Mouse (Mus musculus): ENCODE measurements around the gene Clstn2. TPM values are rescaled to one million over a fixed set of nuclear protein-coding genes. Genes with fewer than 3 reads are reported as not detected.

Clstn2 gene
- polyA plus RNA-seq, 1 experiment from 2014 or later: 0.46 TPM

DNA sequence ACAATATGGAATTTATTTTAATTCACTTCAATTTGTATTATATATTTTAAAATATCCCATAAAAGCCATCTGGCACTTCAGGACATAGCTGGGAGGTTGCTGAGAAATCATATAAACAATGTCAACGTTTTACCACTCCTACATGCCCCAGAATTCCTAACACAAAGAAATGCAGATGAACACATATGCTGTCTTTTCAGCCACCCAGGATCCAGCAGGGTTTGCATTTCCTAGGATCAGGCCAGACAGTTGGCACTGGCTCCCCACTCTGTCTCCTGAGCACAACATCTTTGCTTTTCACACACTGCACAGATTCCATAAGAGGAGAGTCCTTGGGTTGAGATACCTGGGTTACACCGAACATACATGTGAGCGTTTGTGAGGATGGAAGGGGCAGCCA, 508.1 kb downstream of the Clstn2 start:
- WGBS: 76% methylated on average over 3 of the region's 3 CpGs
- H3K36me3 ChIP-seq (ENCODE audit: control insufficient read depth, insufficient read depth, low read length): no peaks in the 10 kb centered on the region
- H3K27ac ChIP-seq (replicated peaks in 1 of 2; ENCODE audit: control insufficient read depth in 1 of 2, insufficient read depth in 1 of 2, low read depth in 2 of 2, low read length in 2 of 2): no peak overlapping the region
- H3K9me3 ChIP-seq (ENCODE audit: control insufficient read depth, low read length): no peaks in the 10 kb centered on the region
- no peak overlapping the region for H3K4me3 ChIP-seq (ENCODE audit: control insufficient read depth in 1 of 2, insufficient read depth in 1 of 2, low read depth in 1 of 2, low read length in 2 of 2)
- H3K4me1 ChIP-seq (ENCODE audit: control insufficient read depth in 2 of 2, insufficient read depth in 2 of 2, low read length in 2 of 2): no peaks in the 10 kb centered on the region
- no peak overlapping the region for H3K4me2 ChIP-seq (ENCODE audit: low read length)
- no peak for ATAC-seq (ENCODE audit: insufficient number of reproducible peaks, insufficient read depth, low FRiP score, low read depth)
- no peak overlapping the region for H3K9ac ChIP-seq (ENCODE audit: low read length)
- no peaks in the 10 kb centered on the region for H3K27me3 ChIP-seq (ENCODE audit: control insufficient read depth, insufficient read depth, low read length)

DNA sequence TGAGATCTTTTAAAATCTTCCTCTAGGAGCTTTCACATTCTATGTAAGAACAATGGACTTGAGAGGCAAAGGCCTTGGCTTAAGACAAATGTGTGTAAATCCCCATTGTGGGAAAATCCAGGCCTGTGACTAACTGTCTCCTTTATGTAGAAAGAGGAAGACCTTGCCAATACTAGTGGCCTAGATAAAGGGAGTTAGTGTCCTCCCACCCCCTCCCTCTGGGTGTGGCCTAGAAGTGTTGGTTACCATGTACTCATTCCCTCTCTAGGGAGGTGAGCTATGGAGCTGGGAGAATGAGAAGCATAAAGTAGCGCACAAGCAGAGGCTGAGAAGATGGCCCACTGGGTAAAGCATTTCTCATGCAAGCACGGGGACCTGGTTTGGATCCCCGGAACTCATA, 512.2 kb downstream of the Clstn2 start:
- no peaks in the 10 kb centered on the region for H3K36me3 ChIP-seq (ENCODE audit: control insufficient read depth, insufficient read depth, low read length)
- no peak overlapping the region for H3K4me2 ChIP-seq (ENCODE audit: low read length)
- no peak overlapping the region for H3K27ac ChIP-seq (replicated peaks in 1 of 2; ENCODE audit: control insufficient read depth in 1 of 2, insufficient read depth in 1 of 2, low read depth in 2 of 2, low read length in 2 of 2)
- ATAC-seq (ENCODE audit: insufficient number of reproducible peaks, insufficient read depth, low FRiP score, low read depth): no peak
- no peaks in the 10 kb centered on the region for H3K9me3 ChIP-seq (ENCODE audit: control insufficient read depth, low read length)
- H3K4me3 ChIP-seq (ENCODE audit: control insufficient read depth in 1 of 2, insufficient read depth in 1 of 2, low read depth in 1 of 2, low read length in 2 of 2): no peak overlapping the region
- 95% methylated on average over 3 of the region's 3 CpGs for WGBS
- no peaks in the 10 kb centered on the region for H3K27me3 ChIP-seq (ENCODE audit: control insufficient read depth, insufficient read depth, low read length)
- H3K9ac ChIP-seq (ENCODE audit: low read length): no peak overlapping the region
- H3K4me1 ChIP-seq (ENCODE audit: control insufficient read depth in 2 of 2, insufficient read depth in 2 of 2, low read length in 2 of 2): no peaks in the 10 kb centered on the region

DNA sequence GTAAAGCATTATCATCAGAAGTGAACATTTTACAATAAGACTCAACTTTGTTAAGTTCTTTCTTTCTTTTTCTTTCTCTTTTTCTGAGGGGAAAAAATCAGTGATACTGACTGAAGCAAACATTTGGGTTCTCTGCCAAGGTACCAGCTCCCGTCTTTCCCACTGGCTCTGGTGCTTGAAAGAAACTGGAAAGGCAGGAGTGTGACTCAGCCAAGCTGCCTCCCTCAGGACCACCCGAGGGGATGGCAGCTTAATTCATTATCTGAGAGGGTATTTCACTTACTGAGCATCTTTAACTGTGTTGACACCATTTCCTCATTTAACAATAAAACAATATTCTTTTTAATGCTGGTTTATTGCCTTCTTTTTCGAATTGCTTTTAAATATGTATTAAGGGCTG, 516.0 kb downstream of the Clstn2 start:
- no peaks in the 10 kb centered on the region for H3K36me3 ChIP-seq (ENCODE audit: control insufficient read depth, insufficient read depth, low read length)
- H3K9me3 ChIP-seq (ENCODE audit: control insufficient read depth, low read length): no peaks in the 10 kb centered on the region
- H3K4me2 ChIP-seq (ENCODE audit: low read length): no peak overlapping the region
- no peaks in the 10 kb centered on the region for H3K27me3 ChIP-seq (ENCODE audit: control insufficient read depth, insufficient read depth, low read length)
- no peak overlapping the region for H3K4me3 ChIP-seq (ENCODE audit: control insufficient read depth in 1 of 2, insufficient read depth in 1 of 2, low read depth in 1 of 2, low read length in 2 of 2)
- 53% methylated on average over 3 of the region's 3 CpGs for WGBS
- no peaks in the 10 kb centered on the region for H3K4me1 ChIP-seq (ENCODE audit: control insufficient read depth in 2 of 2, insufficient read depth in 2 of 2, low read length in 2 of 2)
- H3K27ac ChIP-seq (replicated peaks in 1 of 2; ENCODE audit: control insufficient read depth in 1 of 2, insufficient read depth in 1 of 2, low read depth in 2 of 2, low read length in 2 of 2): no peak overlapping the region
- ATAC-seq (ENCODE audit: insufficient number of reproducible peaks, insufficient read depth, low FRiP score, low read depth): no peak
- H3K9ac ChIP-seq (ENCODE audit: low read length): no peak overlapping the region

DNA sequence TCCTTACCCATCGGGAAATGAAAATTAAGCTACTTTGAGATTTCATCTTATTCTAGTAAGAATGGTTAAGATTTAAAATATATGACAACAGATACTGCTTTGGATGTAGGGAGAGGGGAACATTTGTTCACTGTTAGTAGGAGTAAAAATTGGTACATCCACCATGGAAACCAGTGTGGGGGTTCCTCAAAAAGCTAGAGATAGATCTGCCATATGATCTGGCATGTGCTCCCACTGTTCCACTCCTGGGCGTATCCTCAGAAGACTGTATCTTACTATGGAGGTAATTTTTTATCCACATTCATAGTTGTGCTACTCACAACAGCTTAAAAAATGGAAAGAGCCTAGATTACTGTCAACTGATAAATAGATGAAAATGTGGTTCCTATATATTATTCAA, 518.3 kb downstream of the Clstn2 start:
- Histone ChIP-seq H3K27me3 (ENCODE audit: control insufficient read depth, insufficient read depth, low read length) (no peaks in the 10 kb centered on the region), H3K9ac (ENCODE audit: low read length) (no peak overlapping the region), H3K9me3 (ENCODE audit: control insufficient read depth, low read length) (no peaks in the 10 kb centered on the region), H3K4me3 (ENCODE audit: control insufficient read depth in 1 of 2, insufficient read depth in 1 of 2, low read depth in 1 of 2, low read length in 2 of 2) (no peak overlapping the region), H3K27ac (replicated peaks in 1 of 2; ENCODE audit: control insufficient read depth in 1 of 2, insufficient read depth in 1 of 2, low read depth in 2 of 2, low read length in 2 of 2) (no peak overlapping the region), H3K4me1 (ENCODE audit: control insufficient read depth in 2 of 2, insufficient read depth in 2 of 2, low read length in 2 of 2) (no peaks in the 10 kb centered on the region), H3K36me3 (ENCODE audit: control insufficient read depth, insufficient read depth, low read length) (no peaks in the 10 kb centered on the region), H3K4me2 (ENCODE audit: low read length) (no peak overlapping the region)
- ATAC-seq (ENCODE audit: insufficient number of reproducible peaks, insufficient read depth, low FRiP score, low read depth): no peak
- WGBS: 78% methylated on average over 2 of the region's 2 CpGs

DNA sequence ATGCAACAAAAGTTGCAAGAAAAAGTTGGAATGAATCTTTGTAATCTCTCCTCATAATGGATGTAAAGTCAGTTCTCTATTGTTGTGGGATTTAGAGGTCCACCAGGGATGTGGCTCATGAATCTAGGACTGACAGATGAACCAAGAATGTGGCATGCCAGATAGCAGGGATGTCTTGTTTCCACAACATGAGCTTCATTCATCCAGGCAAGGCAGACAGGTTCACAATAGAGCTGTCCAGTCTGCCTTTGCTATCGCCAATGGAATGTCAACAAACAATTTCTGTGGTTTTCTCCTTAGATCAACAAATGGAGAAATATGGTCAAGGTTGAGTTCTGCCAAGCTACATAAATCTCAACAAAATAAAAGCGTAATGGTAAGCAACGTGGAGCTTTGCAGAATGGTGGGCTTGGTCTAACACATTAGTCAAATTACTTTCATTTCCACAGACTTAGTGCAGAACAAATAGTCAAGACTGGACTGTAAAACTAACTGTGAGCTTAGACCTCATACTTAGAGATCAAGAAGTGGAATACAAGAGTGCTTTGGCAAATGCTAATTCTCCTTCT, 520.6 kb downstream of the Clstn2 start:
- H3K27me3 ChIP-seq (ENCODE audit: control insufficient read depth, insufficient read depth, low read length): no peaks in the 10 kb centered on the region
- no peaks in the 10 kb centered on the region for H3K9me3 ChIP-seq (ENCODE audit: control insufficient read depth, low read length)
- no peak overlapping the region for H3K4me3 ChIP-seq (ENCODE audit: control insufficient read depth in 1 of 2, insufficient read depth in 1 of 2, low read depth in 1 of 2, low read length in 2 of 2)
- no peak overlapping the region for H3K4me2 ChIP-seq (ENCODE audit: low read length)
- H3K27ac ChIP-seq (replicated peaks in 1 of 2; ENCODE audit: control insufficient read depth in 1 of 2, insufficient read depth in 1 of 2, low read depth in 2 of 2, low read length in 2 of 2): no peak overlapping the region
- H3K36me3 ChIP-seq (ENCODE audit: control insufficient read depth, insufficient read depth, low read length): no peaks in the 10 kb centered on the region
- ATAC-seq (ENCODE audit: insufficient number of reproducible peaks, insufficient read depth, low FRiP score, low read depth): no peak
- 77% methylated on average over 3 of the region's 3 CpGs for WGBS
- no peaks in the 10 kb centered on the region for H3K4me1 ChIP-seq (ENCODE audit: control insufficient read depth in 2 of 2, insufficient read depth in 2 of 2, low read length in 2 of 2)
- H3K9ac ChIP-seq (ENCODE audit: low read length): no peak overlapping the region

DNA sequence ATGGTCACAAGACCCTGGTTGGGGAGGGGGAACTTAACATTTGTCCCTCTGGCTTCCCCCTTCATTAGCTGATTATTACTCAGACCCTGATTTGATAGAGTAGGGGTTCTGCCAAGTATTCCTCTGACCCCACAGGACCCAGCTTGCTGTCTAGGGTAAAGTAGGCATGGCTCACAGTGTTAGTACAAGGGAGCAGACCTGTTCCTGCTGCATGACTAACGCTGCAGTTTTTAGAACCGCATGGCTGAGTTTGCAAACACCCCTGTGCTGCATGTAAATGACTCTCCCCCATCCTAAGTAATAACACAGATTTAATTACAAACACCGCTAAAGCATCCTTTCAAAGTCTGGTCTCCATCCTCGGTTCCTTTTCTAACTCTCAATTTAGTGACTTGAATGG, 531.6 kb downstream of the Clstn2 start:
- H3K36me3 ChIP-seq (ENCODE audit: control insufficient read depth, insufficient read depth, low read length): no peaks in the 10 kb centered on the region
- no peak for ATAC-seq (ENCODE audit: insufficient number of reproducible peaks, insufficient read depth, low FRiP score, low read depth)
- no peaks in the 10 kb centered on the region for H3K9me3 ChIP-seq (ENCODE audit: control insufficient read depth, low read length)
- no peaks in the 10 kb centered on the region for H3K4me1 ChIP-seq (ENCODE audit: control insufficient read depth in 2 of 2, insufficient read depth in 2 of 2, low read length in 2 of 2)
- no peak overlapping the region for H3K4me3 ChIP-seq (ENCODE audit: control insufficient read depth in 1 of 2, insufficient read depth in 1 of 2, low read depth in 1 of 2, low read length in 2 of 2)
- H3K27me3 ChIP-seq (ENCODE audit: control insufficient read depth, insufficient read depth, low read length): no peaks in the 10 kb centered on the region
- H3K4me2 ChIP-seq (ENCODE audit: low read length): no peak overlapping the region
- H3K9ac ChIP-seq (ENCODE audit: low read length): no peak overlapping the region
- no peak overlapping the region for H3K27ac ChIP-seq (replicated peaks in 1 of 2; ENCODE audit: control insufficient read depth in 1 of 2, insufficient read depth in 1 of 2, low read depth in 2 of 2, low read length in 2 of 2)
- 76% methylated on average over 4 of the region's 4 CpGs for WGBS

DNA sequence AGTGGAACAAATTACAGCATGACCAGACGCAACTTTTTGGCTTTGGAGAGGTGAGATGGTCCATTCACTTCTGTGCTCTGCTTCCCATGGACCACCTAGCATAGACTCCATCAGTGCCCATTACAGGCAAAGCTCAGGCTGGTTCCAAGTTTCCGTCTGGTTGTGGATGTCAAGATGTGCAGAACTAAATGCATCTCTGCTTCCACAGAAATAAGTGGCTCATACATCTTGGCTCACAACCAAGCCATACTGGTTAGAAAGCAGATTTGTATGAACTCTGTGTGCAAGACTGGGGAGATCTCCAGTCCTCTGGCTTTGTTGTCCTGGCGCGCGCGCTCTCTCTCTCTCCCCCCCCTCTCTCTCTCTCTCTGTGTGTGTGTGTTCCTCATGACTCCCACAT, 537.9 kb downstream of the Clstn2 start:
- 86% methylated on average over 6 of the region's 6 CpGs for WGBS
- ATAC-seq (ENCODE audit: insufficient number of reproducible peaks, insufficient read depth, low FRiP score, low read depth): no peak

DNA sequence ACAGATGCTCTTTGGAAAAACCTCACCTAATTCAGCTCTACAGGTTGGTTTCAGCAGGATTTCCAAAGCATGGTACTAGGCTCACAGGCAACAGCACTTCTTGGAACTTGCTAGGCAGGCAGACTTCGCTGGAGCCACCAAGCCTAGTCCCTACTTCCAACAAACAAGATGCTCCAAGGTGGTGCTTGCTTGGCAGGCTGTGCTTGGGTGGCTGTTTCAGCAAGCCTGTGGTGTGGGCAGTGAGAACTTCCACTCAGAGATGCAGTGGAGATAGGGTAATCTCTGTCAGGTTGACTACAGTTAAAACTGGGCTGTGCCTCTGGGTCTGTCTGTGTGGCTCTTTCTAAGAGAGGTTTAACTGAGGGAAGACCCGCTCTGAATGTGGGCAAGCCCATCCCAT, 541.4 kb downstream of the Clstn2 start:
- Histone ChIP-seq H3K36me3 (ENCODE audit: control insufficient read depth, insufficient read depth, low read length) (no peaks in the 10 kb centered on the region), H3K4me2 (ENCODE audit: low read length) (no peak overlapping the region), H3K9ac (ENCODE audit: low read length) (no peak overlapping the region), H3K27ac (replicated peaks in 1 of 2; ENCODE audit: control insufficient read depth in 1 of 2, insufficient read depth in 1 of 2, low read depth in 2 of 2, low read length in 2 of 2) (no peak overlapping the region), H3K4me1 (ENCODE audit: control insufficient read depth in 2 of 2, insufficient read depth in 2 of 2, low read length in 2 of 2) (no peaks in the 10 kb centered on the region), H3K27me3 (ENCODE audit: control insufficient read depth, insufficient read depth, low read length) (no peaks in the 10 kb centered on the region), H3K9me3 (ENCODE audit: control insufficient read depth, low read length) (no peaks in the 10 kb centered on the region), H3K4me3 (ENCODE audit: control insufficient read depth in 1 of 2, insufficient read depth in 1 of 2, low read depth in 1 of 2, low read length in 2 of 2) (no peak overlapping the region)
- 81% methylated on average over 2 of the region's 2 CpGs for WGBS
- ATAC-seq (ENCODE audit: insufficient number of reproducible peaks, insufficient read depth, low FRiP score, low read depth): no peak

More for the DNA sequence above, 537.9 kb downstream of the Clstn2 start:
- no peak overlapping the region for H3K4me3 ChIP-seq (ENCODE audit: control insufficient read depth in 1 of 2, insufficient read depth in 1 of 2, low read depth in 1 of 2, low read length in 2 of 2)
- no peak overlapping the region for H3K9ac ChIP-seq (ENCODE audit: low read length)
- no peaks in the 10 kb centered on the region for H3K9me3 ChIP-seq (ENCODE audit: control insufficient read depth, low read length)
- H3K4me2 ChIP-seq (ENCODE audit: low read length): no peak overlapping the region
- no peaks in the 10 kb centered on the region for H3K27me3 ChIP-seq (ENCODE audit: control insufficient read depth, insufficient read depth, low read length)
- no peaks in the 10 kb centered on the region for H3K4me1 ChIP-seq (ENCODE audit: control insufficient read depth in 2 of 2, insufficient read depth in 2 of 2, low read length in 2 of 2)
- H3K27ac ChIP-seq (replicated peaks in 1 of 2; ENCODE audit: control insufficient read depth in 1 of 2, insufficient read depth in 1 of 2, low read depth in 2 of 2, low read length in 2 of 2): no peak overlapping the region
- no peaks in the 10 kb centered on the region for H3K36me3 ChIP-seq (ENCODE audit: control insufficient read depth, insufficient read depth, low read length)
